Mouse (Mus musculus): Measurements from ENCODE around the gene Mad1l1. TPM values are rescaled to one million over a fixed set of nuclear protein-coding genes. Genes with fewer than 3 reads are reported as not detected.
A peak's percentile ranks its signal among the peaks of the same experiment; 100 is the strongest.
"Not testable (repeated sequence)": the region's sequence is repeated elsewhere in the genome, so short reads cannot be mapped to it uniquely, and the experiment has no call there.

Gene Mad1l1
- polyA plus RNA-seq, 1 experiment from 2014 or later = 46.4 TPM

GRCm38 (mm10) chr5:140016896-140017295, 304.5 kb downstream of the Mad1l1 start:
- Histone ChIP-seq H3K4me2 (no peak overlapping the region), H3K4me3 (replicated peaks) (no peak overlapping the region), H3K27me3 (no peaks in the 10 kb centered on the region), H3K9me3 (no peaks in the 10 kb centered on the region), H3K4me1 (peaks cover 14% of the 10 kb centered on the region; the same call in 1 of the 2 replicates), H3K27ac (no peak overlapping the region), H3K9ac (no peak overlapping the region), H3K36me3 (replicated peaks) (no peaks in the 10 kb centered on the region)
- no peak for ATAC-seq (ENCODE audit: low FRiP score)
- 96% methylated on average over 1 of the region's 1 CpGs for whole genome bisulfite sequencing

GRCm38 (mm10) chr5:140013652-140014051, 307.7 kb downstream of the Mad1l1 start:
- no peak overlapping the region for H3K27ac ChIP-seq
- H3K9ac ChIP-seq = no peak overlapping the region
- no peaks in the 10 kb centered on the region for H3K9me3 ChIP-seq
- no peak overlapping the region for H3K4me3 ChIP-seq (replicated peaks)
- no peaks in the 10 kb centered on the region for H3K27me3 ChIP-seq
- H3K4me1 ChIP-seq = peaks cover 10% of the 10 kb centered on the region
- ATAC-seq (ENCODE audit: low FRiP score) = no peak
- WGBS = 65% methylated on average over 5 of the region's 5 CpGs
- H3K36me3 ChIP-seq (replicated peaks) = no peaks in the 10 kb centered on the region
- no peak overlapping the region for H3K4me2 ChIP-seq

GRCm38 (mm10) chr5:140012286-140012967, 308.9 kb downstream of the Mad1l1 start:
- WGBS = 80% methylated on average over 12 of the region's 12 CpGs
- no peaks in the 10 kb centered on the region for H3K27me3 ChIP-seq
- H3K4me2 ChIP-seq = no peak overlapping the region
- H3K4me1 ChIP-seq = peaks cover 22% of the 10 kb centered on the region
- ATAC-seq (ENCODE audit: low FRiP score) = no peak
- H3K36me3 ChIP-seq (replicated peaks) = no peaks in the 10 kb centered on the region
- H3K27ac ChIP-seq = no peak overlapping the region
- no peak overlapping the region for H3K9ac ChIP-seq
- no peaks in the 10 kb centered on the region for H3K9me3 ChIP-seq
- no peak overlapping the region for H3K4me3 ChIP-seq (replicated peaks)

GRCm38 (mm10) chr5:140010405-140010804, 310.9 kb downstream of the Mad1l1 start:
- no peak for ATAC-seq (ENCODE audit: low FRiP score)
- Histone ChIP-seq H3K4me1 (peaks cover 26% of the 10 kb centered on the region), H3K27me3 (no peaks in the 10 kb centered on the region), H3K36me3 (replicated peaks) (no peaks in the 10 kb centered on the region), H3K9me3 (no peaks in the 10 kb centered on the region), H3K27ac (no peak overlapping the region), H3K9ac (no peak overlapping the region), H3K4me2 (no peak overlapping the region), H3K4me3 (replicated peaks) (no peak overlapping the region)
- WGBS = 91% methylated on average over 3 of the region's 3 CpGs

- 69% methylated on average over 7 of the region's 7 CpGs for WGBS
Measured at GRCm38 (mm10) chr5:140009083-140009655, 312.2 kb downstream of the Mad1l1 start.

GRCm38 (mm10) chr5:140008523-140008806, 312.9 kb downstream of the Mad1l1 start:
- Histone ChIP-seq H3K27ac (no peak overlapping the region), H3K4me2 (no peak overlapping the region), H3K36me3 (replicated peaks) (no peaks in the 10 kb centered on the region), H3K9ac (no peak overlapping the region), H3K27me3 (no peaks in the 10 kb centered on the region), H3K9me3 (no peaks in the 10 kb centered on the region), H3K4me3 (replicated peaks) (no peak overlapping the region), H3K4me1 (peaks cover 19% of the 10 kb centered on the region)
- 48% methylated on average over 5 of the region's 5 CpGs for WGBS
- ATAC-seq (ENCODE audit: low FRiP score) = no peak

More at GRCm38 (mm10) chr5:140009083-140009655, 312.2 kb downstream of the Mad1l1 start:
- H3K36me3 ChIP-seq (replicated peaks) = no peaks in the 10 kb centered on the region
- no peak overlapping the region for H3K9ac ChIP-seq
- H3K27me3 ChIP-seq = no peaks in the 10 kb centered on the region
- H3K4me2 ChIP-seq = no peak overlapping the region
- H3K4me3 ChIP-seq (replicated peaks) = no peak overlapping the region
- H3K4me1 ChIP-seq = peaks cover 26% of the 10 kb centered on the region
- no peak for ATAC-seq (ENCODE audit: low FRiP score)
- H3K27ac ChIP-seq = no peak overlapping the region; the same call in 1 of the 2 replicates
- no peaks in the 10 kb centered on the region for H3K9me3 ChIP-seq

- WGBS = 21% methylated on average over 9 of the region's 9 CpGs
- Histone ChIP-seq H3K27me3 (no peaks in the 10 kb centered on the region), H3K36me3 (replicated peaks) (no peaks in the 10 kb centered on the region), H3K9ac (no peak overlapping the region), H3K9me3 (no peaks in the 10 kb centered on the region), H3K4me3 (replicated peaks) (no peak overlapping the region), H3K27ac (no peak overlapping the region), H3K4me2 (no peak overlapping the region), H3K4me1 (peaks cover 19% of the 10 kb centered on the region)
- ATAC-seq (ENCODE audit: low FRiP score) = peak; percentile 44; the same call in 1 of the 2 replicates
Measured at GRCm38 (mm10) chr5:140007656-140008522, 313.5 kb downstream of the Mad1l1 start.

GRCm38 (mm10) chr5:140006861-140007260, 314.5 kb downstream of the Mad1l1 start:
- WGBS = 67% methylated on average over 8 of the region's 8 CpGs
- no peak overlapping the region for H3K27ac ChIP-seq
- no peak overlapping the region for H3K4me3 ChIP-seq (replicated peaks)
- no peaks in the 10 kb centered on the region for H3K27me3 ChIP-seq
- peaks cover 23% of the 10 kb centered on the region for H3K4me1 ChIP-seq
- no peaks in the 10 kb centered on the region for H3K36me3 ChIP-seq (replicated peaks)
- H3K4me2 ChIP-seq = no peak overlapping the region
- no peaks in the 10 kb centered on the region for H3K9me3 ChIP-seq
- H3K9ac ChIP-seq = no peak overlapping the region
- no peak for ATAC-seq (ENCODE audit: low FRiP score)

GRCm38 (mm10) chr5:140002541-140002940, 318.8 kb downstream of the Mad1l1 start:
- no peaks in the 10 kb centered on the region for H3K9me3 ChIP-seq
- no peak overlapping the region for H3K4me2 ChIP-seq
- H3K4me1 ChIP-seq = peaks cover 12% of the 10 kb centered on the region
- no peaks in the 10 kb centered on the region for H3K36me3 ChIP-seq (replicated peaks)
- no peak overlapping the region for H3K9ac ChIP-seq
- no peak overlapping the region for H3K4me3 ChIP-seq (replicated peaks)
- ATAC-seq (ENCODE audit: low FRiP score) = no peak
- H3K27me3 ChIP-seq = no peaks in the 10 kb centered on the region
- no peak overlapping the region for H3K27ac ChIP-seq
- 39% methylated on average over 3 of the region's 3 CpGs for WGBS

- H3K27me3 ChIP-seq = no peaks in the 10 kb centered on the region
- H3K9me3 ChIP-seq = no peaks in the 10 kb centered on the region
- H3K27ac ChIP-seq = no peak overlapping the region
- ATAC-seq (ENCODE audit: low FRiP score) = no peak
- H3K9ac ChIP-seq = no peak overlapping the region
- no peak overlapping the region for H3K4me2 ChIP-seq
- H3K4me3 ChIP-seq (replicated peaks) = no peak overlapping the region
- H3K4me1 ChIP-seq = peaks cover 10% of the 10 kb centered on the region
- 26% methylated on average over 6 of the region's 6 CpGs for WGBS
- H3K36me3 ChIP-seq (replicated peaks) = no peaks in the 10 kb centered on the region
Measured at GRCm38 (mm10) chr5:139998916-139999315, 322.4 kb downstream of the Mad1l1 start.

GRCm38 (mm10) chr5:139998321-139998720, 323.0 kb downstream of the Mad1l1 start:
- H3K27me3 ChIP-seq; H3K9me3 ChIP-seq; H3K4me2 ChIP-seq; H3K27ac ChIP-seq; ATAC-seq (ENCODE audit: low FRiP score); H3K9ac ChIP-seq; H3K4me1 ChIP-seq; H3K4me3 ChIP-seq (replicated peaks); H3K36me3 ChIP-seq (replicated peaks): not testable (repeated sequence)
- 79% methylated on average over 12 of the region's 12 CpGs for WGBS

- no peak overlapping the region for H3K27ac ChIP-seq
- H3K4me1 ChIP-seq = 0 out of 2 replicates have a peak, but pooled peaks cover 3% of the 10 kb centered on the region
- H3K4me3 ChIP-seq (replicated peaks) = no peak overlapping the region
- H3K9me3 ChIP-seq = peaks cover 18% of the 10 kb centered on the region
- no peak overlapping the region for H3K4me2 ChIP-seq
- H3K36me3 ChIP-seq (replicated peaks) = no peaks in the 10 kb centered on the region
- H3K27me3 ChIP-seq = no peaks in the 10 kb centered on the region
- ATAC-seq (ENCODE audit: low FRiP score) = no peak
- H3K9ac ChIP-seq = no peak overlapping the region
- WGBS = 85% methylated on average over 3 of the region's 3 CpGs
Measured at GRCm38 (mm10) chr5:139991531-139991930, 329.8 kb downstream of the Mad1l1 start.

Measured in forebrain, embryonic 12.5 days (tissue).